Mouse (Mus musculus): Measurements from ENCODE around the gene Metrn.

The Metrn gene

GRCm38 (mm10) chr17:25806507-25806906, 9.6 kb upstream of the Metrn start:
- DNase-seq, result no peak

GRCm38 (mm10) chr17:25802825-25803517, 6.0 kb upstream of the Metrn start:
- no peak for DNase-seq

- no peak for DNase-seq
Observed at GRCm38 (mm10) chr17:25801029-25801428, 4.1 kb upstream of the Metrn start.

- peak; percentile 38 for DNase-seq
Observed at GRCm38 (mm10) chr17:25796211-25796771, 645 bp downstream of the Metrn start.

GRCm38 (mm10) chr17:25795609-25796092, 1.3 kb downstream of the Metrn start, which contains the start of gene AC134908.4:
Gene AC134908.4 (minus strand): TSS chr17:25795659.
- peak; percentile 70 for DNase-seq

- DNase-seq, result no peak
Observed at GRCm38 (mm10) chr17:25794998-25795397, 1.9 kb downstream of the Metrn start.

GRCm38 (mm10) chr17:25794197-25794596, 2.7 kb downstream of the Metrn start:
- DNase-seq, result peak; percentile 61

GRCm38 (mm10) chr17:25792615-25793014, 4.3 kb downstream of the Metrn start, which contains the start of gene Fam173a:
Gene Fam173a (minus strand): TSS chr17:25792901.
- peak; percentile 69 for DNase-seq

- peak; percentile 84 for DNase-seq
Observed at GRCm38 (mm10) chr17:25791843-25792527, 5.0 kb downstream of the Metrn start.

GRCm38 (mm10) chr17:25791320-25791842, 5.6 kb downstream of the Metrn start:
- peak; percentile 47 for DNase-seq

- DNase-seq, result peak; percentile 42
Observed at GRCm38 (mm10) chr17:25786781-25787504, 10.0 kb downstream of the Metrn start.

- DNase-seq, result no peak
Observed at GRCm38 (mm10) chr17:25786280-25786679, 10.7 kb downstream of the Metrn start, which contains the start of gene Ccdc78. Gene Ccdc78 (plus strand): TSS chr17:25786580.

- DNase-seq, result peak; percentile 96
Observed at GRCm38 (mm10) chr17:25785281-25785745, 11.6 kb downstream of the Metrn start, which contains the start of gene Haghl. Gene Haghl (minus strand): TSS chr17:25785673.

- DNase-seq, result peak; percentile 56
Observed at GRCm38 (mm10) chr17:25783861-25784574, 12.9 kb downstream of the Metrn start.

- peak; percentile 75 for DNase-seq
Observed at GRCm38 (mm10) chr17:25783086-25783485, 13.8 kb downstream of the Metrn start.

GRCm38 (mm10) chr17:25781339-25781738, 15.6 kb downstream of the Metrn start:
- DNase-seq, result peak; percentile 33

- DNase-seq, result no peak
Observed at GRCm38 (mm10) chr17:25777948-25778347, 19.0 kb downstream of the Metrn start.

- DNase-seq, result peak; percentile 23
Observed at GRCm38 (mm10) chr17:25775318-25776062, 21.4 kb downstream of the Metrn start.

- peak; percentile 96 for DNase-seq
Observed at GRCm38 (mm10) chr17:25773549-25774120, 23.3 kb downstream of the Metrn start, which contains the start of gene Narfl. Gene Narfl (plus strand): TSS chr17:25773776.

- DNase-seq, result no peak
Observed at GRCm38 (mm10) chr17:25769331-25769730, 27.6 kb downstream of the Metrn start.

All from cerebellum, adult 11-12 months (tissue).